Mouse (Mus musculus) kidney, postnatal 4 days (tissue): ENCODE results near the gene Rnase13.
A peak's percentile ranks its signal among the peaks of the same experiment; 100 is the strongest.

Experiments
- DNase-seq, 2 experiments: peaks; one replicate each; pipeline ENCODE4 v3.0.0; 2021; ENCODE audit warnings: mixed read lengths in 2 of 2

Gene Rnase13

DNA sequence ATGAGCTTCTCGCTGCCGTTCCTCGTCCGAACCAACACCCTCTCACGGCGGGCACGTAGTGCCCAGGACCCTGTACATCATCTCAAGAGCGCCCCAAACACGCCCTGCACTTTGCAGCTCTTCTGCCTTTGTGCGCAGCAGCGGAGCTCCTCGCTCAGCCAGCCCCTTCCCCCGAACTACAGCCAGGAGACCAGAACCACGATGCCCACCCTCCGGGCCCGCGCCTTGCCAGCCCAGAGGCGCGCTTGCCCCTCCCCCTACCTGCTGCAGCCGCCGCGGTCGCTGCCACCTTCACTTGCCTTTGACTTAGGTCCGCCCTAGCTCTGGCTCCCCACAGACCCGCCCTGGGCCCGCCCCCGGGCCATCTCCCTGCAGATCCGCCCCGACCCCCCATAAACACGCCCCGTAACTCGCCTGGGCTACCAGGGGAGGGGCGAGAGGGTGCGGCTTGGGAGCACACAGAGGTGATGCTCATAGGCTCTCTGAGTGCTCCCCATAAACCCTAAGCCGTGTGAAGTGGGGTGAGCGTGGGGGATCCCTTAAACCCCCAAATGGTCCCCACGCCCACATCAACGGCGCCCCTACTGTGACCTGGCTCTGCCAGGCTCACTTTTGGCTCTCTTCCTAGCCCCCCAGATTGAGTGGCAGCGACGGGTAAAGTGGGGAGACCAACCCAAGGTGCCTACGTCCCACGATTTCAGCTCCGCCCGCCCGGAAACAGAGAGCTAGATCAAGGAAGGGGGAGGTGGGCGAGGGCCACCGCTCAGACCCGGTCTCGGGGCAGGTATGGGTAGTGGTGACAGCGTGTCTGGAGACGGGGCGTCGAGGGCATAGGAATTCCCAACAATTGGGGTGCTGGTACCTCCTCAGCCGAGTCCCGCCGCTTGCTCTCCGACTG lies 9.3 kb downstream of the Rnase13 start:
- peak; percentile 81 to 90 for DNase-seq

DNA sequence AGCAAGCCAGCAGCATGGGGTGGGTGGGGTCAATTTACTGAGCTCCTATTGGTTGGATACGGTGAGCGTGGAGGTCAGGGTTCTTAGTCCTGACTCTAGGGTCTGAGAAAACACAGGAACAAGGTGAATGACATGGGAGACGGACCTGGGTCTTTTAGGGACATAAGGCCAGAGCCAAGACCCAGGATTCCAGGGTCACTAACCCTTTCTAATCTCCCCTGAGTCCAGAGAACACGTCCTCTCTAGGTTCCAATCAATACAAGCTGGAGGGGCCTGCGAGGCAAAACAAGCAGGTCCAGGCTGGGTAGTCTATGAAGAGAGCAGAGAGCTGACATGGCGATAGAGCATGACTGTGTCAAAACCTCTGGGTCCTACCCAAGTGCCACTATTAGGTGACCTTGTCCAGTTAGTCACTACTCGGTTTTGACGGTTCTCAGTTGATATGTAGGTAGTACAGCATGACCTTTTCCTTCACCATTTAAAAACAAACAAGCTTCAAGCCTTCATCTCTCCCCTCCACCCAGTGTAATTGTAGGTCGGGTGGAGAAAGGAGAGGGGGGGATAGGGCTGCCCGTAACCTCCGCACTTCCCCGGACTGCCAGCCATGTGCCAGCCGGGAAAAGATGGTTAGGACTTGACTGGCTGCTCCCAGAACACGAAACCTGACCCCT lies 10.0 kb downstream of the Rnase13 start:
- DNase-seq: peak in 1 of 2 experiments; percentile 17

DNA sequence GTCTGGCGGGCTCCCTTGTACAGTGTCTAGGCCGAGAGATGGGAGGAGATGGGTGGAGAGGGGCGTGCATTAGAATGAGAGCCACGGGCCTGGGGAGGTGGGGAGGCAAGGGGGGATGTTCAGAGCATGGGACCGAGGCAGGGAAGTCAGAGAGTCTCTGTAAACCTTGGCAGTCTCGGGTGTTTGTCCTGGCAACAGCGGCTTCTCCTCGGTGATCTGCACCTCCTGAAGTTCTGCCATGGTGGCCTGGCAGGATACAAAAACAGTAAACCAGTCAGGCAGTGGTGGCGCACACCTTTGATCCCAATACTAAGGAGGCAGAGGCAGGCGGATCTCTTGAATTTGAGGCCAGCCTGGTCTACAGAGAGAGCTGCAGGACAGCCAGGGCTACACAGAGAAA lies 11.3 kb downstream of the Rnase13 start:
- no peak for DNase-seq

DNA sequence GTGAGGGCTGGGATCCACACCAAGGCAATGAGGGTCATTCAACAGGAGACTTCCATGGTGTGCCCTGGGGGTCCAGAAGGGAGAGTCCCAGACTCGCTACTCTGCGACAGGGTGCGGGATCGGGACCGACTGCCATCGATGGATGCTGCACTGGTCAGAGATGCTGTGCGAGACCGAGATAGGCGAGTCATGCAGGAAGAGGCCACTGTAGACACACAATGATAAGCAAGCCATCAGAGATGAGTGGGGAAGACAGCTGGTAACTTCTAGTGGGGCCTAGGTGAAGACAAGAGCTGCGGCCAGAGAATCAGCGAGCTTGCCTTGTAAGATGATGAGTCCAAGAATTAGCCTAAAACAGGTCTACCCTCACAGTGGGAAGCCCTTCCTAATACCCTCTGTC lies 16.5 kb downstream of the Rnase13 start:
- DNase-seq: no peak

DNA sequence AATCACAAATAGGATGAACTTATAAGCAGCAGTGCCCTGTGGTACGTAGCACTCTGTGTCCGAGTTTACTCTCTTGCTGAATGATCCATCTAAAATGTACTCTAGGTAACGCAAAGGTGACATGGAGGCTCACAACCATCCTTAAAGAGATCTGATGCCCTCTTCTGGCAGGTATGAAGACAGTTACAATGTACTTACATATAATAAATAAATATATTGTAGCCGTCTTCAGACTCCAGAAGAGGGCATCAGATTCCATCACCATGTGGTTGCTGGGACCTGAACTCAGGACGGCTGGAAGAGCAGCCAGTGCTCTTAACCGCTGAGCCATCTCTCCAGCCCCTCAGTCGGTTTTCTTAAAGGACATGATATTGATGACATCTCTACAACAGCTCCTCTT lies 17.9 kb downstream of the Rnase13 start:
- DNase-seq: no peak

DNA sequence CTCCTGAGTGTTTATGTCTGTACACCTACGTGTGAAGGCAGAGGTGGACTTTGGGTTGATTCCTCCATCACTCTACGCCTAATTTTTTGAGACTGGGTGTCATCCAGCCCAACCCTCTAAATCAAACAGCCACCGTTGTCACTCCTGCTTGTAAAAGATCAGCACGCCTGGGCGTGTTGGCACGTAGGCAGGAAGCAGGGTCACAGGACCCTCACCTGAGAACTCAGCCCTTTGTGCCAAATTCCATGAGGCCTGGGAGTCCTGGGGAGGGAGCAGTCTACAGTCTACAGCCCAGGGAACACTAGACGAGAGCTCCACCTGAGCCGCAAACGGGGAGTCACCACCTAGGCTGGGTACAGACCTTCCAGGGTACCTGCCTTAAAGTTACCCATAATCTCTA lies 18.8 kb downstream of the Rnase13 start:
- DNase-seq: no peak

DNA sequence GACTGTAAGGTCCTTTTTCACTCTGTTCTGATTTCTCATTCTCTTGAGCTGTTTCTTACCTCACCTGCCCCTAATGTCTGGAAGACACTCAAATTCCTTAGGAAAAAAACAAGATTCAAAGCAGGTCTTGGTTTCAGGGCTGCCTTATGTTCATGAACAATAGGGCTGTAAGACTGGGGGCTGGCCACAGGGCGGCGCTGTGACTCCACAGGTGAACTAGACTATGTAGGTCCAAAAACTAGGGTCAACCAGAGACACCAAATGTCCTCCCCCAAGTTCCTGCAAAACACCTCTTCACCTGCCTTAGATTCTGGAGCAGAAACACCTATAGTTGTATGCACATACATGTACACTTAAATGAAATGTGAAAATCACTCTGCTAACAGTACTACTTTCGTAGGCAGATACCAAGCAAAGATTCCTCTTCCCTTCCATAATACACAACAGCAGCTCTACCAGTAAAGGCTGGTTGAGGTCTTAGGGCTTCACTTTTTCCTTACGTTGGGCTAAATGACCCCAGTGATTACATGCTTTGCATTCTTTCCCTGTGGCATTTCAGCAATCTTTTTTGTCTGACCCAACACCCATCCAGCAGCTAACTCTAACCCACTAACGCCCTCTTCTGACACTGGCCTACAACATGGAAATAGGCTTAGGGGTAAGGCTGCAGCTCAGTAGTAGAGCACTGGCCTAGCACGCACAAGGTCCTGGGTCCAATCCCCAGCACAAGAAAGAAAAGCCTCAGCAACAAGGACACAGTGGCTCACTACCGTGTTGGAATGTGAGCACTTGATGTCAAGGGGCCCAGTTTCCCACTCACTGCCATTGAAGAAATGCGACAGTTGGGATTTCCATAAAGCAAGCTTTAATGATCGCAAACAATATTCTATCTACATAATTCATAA lies 19.5 kb downstream of the Rnase13 start:
- peak; percentile 90 to 91 for DNase-seq

DNA sequence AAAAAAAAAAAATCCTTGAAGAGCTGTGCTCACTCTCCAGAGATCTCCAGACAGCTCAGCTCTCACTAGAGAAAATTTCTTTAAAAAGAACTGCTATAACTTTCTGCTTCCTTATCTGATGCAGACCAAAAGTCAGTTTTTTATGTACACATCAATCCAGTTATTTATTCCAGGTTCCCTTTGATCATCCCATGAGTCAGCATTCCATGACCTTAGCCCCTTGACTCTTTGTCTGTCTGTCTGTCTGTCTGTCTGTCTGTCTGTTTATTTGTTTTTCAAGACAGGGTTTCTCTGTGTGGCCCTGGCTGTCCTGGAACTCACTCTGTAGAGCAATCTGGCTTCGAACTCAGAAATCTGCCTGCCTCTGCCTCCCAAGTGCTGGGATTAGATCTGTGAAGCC lies 23.2 kb downstream of the Rnase13 start:
- no peak for DNase-seq

DNA sequence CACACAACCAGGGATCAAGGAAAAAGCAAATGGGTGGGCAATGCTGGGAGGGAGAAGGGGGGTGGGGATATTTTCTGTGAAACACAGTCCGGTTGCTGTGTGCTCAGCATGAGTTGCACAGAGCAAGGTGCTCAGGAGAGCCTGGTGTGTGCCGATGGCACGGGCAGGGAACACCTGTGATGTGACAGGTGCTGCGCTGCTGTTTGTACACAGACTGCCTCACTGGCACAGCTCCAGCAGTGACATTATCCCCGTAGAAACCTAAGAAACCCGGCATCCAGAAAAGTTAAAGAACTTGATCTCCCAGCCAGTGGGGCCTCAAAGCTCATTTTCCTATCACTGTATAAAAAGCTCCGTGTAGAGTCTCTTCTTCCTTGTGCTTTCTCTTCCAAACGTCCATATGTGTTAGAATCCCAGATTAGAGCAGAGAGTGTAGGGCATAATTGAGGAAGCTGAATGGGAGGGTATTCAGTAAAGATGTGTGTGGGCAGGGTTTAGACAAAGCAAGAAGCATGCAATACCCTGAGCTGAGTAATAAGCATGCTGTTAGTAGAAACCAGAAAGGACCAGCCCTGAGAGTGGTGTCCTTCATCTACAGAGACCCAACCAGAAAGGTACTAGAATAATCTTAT lies 25.9 kb downstream of the Rnase13 start:
- no peak for DNase-seq

DNA sequence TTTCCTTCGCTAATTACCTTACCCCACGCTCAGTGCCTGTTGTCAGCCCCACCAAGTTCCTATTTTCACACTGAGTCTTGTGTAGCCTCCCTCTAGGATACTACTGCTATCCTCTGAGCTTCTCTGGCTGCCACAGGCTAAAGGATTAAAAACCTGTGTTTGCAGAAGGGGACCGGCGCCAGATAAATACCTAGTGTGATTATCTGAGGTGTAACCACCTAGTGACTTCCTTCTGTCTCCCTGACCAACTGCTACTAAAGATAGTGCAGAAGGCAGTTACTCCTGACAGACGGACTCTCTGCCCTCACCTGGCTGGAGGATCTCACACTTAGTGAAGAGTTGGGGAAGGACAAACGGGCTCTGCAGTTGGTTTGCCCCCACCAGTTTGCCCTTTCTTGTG lies 26.6 kb downstream of the Rnase13 start:
- no peak for DNase-seq

DNA sequence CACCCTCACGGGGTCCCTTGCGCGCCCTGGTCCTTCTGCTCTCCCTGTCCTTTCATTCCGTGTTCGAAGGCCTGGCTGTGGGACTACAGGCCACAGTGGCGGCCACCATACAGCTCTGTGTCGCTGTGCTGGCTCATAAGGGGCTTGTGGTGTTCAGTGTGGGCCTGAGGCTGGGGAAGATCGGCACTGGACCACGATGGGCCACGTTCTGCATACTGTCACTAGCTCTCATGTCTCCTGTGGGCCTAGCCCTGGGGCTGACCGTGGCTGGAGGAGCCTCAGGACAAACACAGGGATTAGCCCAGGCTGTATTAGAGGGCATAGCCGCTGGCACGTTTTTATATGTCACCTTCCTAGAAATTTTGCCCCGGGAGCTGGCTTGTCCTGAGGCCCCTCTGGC lies 27.5 kb downstream of the Rnase13 start:
- no peak for DNase-seq

DNA sequence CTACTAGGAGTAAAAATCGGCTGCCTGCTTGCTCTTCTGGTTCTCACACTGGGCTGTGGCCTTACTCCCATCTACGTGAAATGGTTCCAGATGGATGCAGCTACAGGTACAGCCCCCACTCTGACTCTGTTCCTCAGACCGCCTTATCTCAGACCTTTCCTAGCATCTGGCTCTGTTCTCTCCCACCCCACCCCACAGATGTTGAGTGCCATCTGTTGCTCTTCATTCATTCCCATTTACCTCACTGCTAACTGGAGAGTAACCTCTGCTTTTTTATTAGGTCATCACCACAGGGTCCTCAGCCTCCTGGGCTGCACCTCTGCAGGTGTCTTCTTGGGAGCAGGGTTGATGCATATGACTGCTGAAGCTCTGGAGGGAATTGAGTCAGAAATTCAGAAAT lies 28.8 kb downstream of the Rnase13 start:
- DNase-seq: no peak

DNA sequence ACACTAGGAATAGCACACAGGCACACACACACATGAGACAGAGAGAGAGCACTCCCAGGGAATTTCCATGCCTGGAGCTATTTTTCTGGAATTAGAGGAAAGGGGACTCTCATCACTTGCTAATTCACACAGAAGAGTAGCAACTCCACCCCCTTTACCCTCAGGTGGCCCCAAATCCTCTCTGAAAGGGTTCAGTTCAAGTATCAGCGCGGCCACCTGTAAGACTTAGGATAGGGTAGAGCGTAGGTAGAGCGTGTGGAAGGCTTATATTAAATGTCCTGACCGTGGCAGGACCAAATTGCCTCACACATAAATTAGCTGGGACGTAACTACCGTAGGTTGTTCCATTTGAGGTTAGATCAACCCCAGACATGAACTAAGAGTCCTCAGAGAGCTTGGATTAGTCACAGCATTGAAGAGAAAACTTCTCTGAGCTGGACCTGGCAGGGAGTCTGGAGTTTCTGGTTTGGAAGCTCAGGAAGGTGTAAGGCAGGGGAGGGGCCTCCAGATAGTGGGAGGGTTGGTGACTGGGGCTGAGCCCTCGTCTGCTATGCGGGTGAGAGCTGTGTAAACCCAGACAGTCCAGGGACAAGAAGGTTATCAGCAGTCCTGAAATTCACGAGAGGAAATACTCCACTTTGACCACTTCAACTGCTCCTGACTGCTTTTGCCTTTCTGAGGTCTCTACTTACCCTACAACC lies 29.3 kb downstream of the Rnase13 start:
- no peak for DNase-seq

DNA sequence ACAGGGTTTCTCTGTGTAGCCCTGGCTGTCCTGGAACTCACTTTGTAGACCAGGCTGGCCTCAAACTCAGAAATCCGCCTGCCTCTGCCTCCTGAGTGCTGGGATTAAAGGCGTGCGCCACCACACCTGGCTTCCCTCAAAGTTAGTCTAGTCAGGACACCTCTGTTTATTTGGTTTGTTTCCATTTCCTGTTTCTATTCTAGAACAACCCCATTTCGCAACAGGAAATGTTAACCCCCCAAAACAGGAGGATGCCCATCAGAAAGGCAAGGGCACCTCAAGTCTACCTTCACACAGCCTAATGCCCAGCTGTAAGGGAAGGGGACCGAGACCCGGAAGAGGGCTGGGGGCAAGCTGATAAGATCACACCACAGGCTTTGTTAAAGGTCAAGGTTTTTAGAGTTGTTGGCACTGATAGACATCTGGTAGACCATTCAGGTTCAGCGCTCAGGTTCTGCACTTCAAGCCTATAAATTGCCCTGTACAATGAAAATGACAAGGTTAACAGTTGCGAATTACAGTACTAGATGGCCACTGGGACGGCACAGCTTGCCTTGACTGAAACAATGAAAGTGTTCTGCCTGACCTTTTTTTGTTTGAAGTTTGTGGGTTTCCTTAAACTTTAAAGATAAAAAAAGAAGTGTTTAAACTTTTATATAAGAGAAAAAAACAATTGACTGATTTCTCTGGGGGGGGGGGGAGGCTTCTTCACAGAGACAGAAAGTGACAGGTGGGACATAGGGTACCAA lies 30.2 kb downstream of the Rnase13 start, which contains the start of gene Slc39a2:
Gene Slc39a2, plus strand, starts transcription at position 699 of the 749 bp plus-strand sequence.
- DNase-seq: no peak

DNA sequence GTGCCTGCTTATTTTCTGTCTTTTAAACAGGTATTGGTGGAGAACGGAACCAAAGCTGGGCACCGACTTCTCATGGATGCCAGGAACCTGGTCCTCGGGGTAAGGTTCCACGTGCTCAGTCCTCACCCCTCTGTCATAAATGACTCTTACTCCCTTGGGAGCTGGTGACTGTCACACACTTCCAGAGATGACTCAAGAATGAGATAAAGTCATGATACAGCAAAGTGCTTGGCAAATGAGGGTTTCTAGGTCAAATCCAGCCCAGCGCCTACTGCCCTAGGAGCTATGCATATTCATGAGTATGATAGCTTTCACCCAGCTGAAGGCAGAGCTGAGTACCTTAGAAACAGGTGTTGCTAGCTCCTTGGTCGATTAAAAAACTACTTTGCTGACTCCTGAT lies 32.7 kb downstream of the Rnase13 start:
- no peak for DNase-seq

DNA sequence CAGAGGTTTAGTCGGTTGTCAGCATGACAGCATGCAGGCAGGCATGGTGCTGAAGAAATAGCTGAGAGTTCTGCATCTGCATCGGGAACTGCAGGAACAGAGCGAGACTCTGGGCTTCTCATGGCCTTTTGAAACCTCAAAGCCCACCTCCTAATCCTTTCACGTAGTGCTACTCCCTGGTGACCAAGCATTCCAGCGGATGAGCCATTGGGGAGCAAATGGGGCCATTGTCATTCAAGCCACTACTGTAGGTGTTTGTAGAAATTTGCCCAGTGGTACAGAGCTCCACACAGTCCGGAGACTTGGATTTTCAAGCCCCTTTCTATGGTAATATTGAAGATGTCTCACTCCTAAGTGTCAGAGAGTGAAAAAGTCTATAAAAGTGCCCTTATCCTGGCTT lies 36.5 kb downstream of the Rnase13 start:
- no peak for DNase-seq

DNA sequence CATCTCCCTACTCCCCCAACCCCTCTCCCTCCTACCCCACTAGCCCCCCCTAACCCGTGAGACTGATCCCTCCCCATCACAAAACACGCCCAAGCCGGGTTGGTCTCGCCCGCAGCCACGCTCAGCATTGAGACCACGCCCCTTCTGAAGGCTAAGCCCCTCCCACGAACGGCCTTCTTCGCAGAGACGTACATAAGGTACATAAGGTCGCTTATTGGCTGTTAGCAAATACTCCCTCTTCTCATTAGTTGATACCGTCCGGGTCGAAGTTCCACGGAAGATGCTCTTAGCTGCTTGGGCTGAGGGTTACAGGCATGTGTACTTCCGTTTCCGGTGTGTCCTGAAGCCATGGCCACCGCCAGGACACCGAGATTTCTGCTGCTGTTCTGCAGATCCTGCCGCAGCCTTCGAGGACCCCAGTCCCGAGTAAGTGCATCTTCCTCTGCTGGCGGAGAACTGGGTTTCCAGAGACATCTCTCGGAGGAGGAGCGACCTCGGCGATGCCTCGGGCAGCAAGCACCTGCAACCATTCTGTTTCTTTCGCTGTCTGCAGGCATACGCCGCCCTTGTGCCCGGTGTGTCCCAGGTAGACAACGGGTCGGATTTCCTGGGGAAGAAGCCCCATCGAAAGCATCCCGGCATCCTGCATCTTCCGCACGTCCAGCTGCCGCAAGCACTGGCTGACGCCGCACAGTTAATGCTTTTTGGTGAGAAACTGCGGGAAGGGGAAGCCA lies 37.8 kb downstream of the Rnase13 start, which contains the start of gene Mettl17:
Gene Mettl17, plus strand, starts transcription at position 245 of the 734 bp plus-strand sequence.
- DNase-seq: peak; percentile 97 to 98

DNA sequence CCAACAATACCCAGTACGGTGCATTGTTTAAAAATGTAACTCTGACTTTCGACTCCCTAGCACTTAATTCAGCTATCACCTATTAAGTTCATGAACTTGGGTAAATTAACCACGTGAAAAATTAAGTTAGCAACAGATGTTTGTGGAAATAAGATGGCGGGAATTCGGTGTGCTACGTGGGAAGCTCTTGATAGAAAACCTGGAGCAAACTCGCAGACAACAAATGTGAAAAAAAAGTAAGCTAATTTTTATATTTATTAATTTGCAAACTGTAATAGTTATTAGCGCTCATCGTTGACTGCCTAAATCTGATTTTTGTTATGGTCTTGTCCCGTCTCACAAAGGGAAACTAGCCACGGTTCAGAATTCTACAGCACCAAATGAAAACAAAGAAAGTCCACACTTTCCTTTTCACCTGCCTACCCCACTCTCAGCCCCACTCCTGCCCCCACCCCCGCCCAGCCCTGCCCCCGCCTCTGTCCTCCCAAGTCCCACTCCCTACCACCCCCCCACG lies 38.5 kb downstream of the Rnase13 start:
- peak in 1 of 2 experiments; percentile 20 for DNase-seq

DNA sequence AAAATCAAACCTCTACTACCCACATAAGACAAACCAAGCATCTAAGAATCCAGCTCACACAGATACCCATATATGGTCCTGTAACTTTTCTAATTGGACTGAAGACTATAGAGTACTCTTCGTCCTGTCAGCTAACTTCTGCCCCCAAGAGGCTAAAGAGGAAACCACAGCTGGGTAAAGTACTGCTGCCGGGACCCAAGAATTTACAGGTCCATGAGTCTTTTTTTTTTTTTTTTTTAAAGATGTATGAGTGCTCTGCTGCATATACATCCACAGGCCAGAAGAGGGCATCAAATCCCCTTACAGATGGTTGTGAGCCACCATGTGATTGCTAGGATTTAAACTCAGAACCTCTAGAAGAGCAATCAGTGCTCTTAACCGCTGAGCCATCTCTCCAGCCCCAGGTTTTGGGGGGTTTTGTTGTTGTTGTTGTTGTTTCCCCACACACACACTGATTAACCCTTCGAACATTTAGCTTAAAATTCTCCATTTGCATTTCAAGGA lies 39.0 kb downstream of the Rnase13 start:
- peak; percentile 82 to 90 for DNase-seq

DNA sequence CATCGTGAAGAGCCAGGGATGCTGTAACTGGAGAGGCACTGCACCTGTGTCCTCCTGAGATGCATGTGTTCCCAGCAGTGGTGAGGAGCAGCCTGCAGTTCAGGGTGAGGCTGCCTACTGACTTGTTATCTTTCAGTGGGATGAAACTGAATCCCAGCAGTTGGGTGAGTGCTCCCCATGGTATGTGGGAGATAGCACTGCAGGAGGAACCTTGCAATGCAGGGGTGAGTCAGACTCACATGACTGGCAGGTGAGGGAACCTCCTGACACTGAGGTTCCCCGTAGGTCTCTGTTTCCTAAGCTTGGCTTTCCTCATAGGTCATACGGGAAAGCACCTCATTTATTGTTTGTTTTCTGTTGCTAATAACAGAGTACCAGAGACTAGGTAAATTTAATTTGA lies 45.1 kb downstream of the Rnase13 start:
- no peak for DNase-seq
